Mouse (Mus musculus) thymus, adult 18-20 months (tissue): Measurements from ENCODE around the gene Nup155.
"Not testable (repeated sequence)": the region's sequence is repeated elsewhere in the genome, so short reads cannot be mapped to it uniquely, and the experiment has no call there.

ENCODE experiments used
- DNase-seq, 2 experiments: peaks; one replicate each; pipeline ENCODE4 v3.0.0; 2022; ENCODE audit warnings: mixed read lengths in 2 of 2

Gene Nup155

GRCm38 (mm10) chr15:8108966-8109743 lies at the start of gene Nup155:
Gene Nup155 (plus strand): TSS chr15:8109273.
- DNase-seq = peak; percentile 72 to 77

GRCm38 (mm10) chr15:8065221-8065620 lies 43.9 kb upstream of the Nup155 start:
- no peak for DNase-seq

- not testable (repeated sequence) for DNase-seq
Measured at GRCm38 (mm10) chr15:8073159-8073558, 35.9 kb upstream of the Nup155 start.

GRCm38 (mm10) chr15:8082139-8082538 lies 26.9 kb upstream of the Nup155 start:
- no peak for DNase-seq

DNA sequence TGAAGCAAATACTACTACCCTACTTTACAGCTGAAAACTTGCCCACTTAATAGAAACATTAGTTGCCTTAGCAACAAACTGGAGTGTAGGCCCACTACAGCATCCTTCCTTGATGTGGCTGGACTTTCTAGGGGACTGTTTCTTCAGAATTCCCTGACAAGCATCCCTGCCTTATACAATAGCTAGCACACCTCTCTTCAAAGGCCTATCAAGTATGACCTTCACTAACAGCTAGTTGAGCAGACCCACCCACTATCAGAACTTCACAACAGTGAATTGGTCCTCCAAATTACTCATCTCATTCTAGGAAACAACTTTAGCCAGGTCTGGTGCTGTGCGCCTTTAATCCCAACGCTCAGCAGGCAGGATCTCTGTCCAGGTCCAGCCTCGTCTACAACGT lies 21.8 kb upstream of the Nup155 start:
- DNase-seq = no peak

DNA sequence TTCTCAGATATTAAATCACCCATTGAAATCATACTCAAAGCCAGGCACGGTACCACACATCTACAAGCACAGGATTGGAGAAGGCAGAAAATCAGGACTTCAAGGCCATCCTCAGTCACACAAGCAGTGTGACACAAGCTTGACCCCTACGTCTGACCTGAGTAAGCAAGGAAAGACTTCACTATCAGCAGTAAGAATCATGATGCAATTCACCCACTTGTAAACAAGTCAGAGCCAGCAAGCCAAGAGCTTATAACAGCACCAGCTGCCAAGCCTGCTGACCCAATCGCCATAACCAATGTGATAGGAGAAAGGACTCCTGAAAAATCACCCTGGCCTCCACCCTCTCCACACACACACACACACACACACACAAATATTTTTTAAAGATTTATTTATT lies 20.4 kb upstream of the Nup155 start:
- DNase-seq = no peak

DNA sequence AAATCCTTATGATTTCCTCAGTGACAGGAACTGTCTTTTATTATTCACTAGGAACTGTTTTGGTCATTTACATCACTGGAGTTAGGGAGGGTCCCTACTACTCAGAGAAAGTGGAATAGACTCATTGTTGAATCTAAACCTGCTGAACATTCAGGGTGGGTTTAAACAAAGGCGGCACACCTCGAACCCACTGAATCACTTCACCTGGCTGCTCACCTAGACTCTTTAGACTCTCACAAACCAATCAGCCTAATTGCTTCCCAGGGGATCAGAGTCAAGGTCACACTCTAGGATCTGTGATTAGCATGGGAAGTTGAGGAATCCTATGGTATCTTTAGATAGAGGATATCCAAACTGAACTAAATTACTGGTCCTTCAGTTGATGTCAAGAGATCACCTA lies 18.4 kb upstream of the Nup155 start:
- DNase-seq = no peak

- DNase-seq = not testable (repeated sequence)
Measured at GRCm38 (mm10) chr15:8092668-8093067, 16.4 kb upstream of the Nup155 start.

DNA sequence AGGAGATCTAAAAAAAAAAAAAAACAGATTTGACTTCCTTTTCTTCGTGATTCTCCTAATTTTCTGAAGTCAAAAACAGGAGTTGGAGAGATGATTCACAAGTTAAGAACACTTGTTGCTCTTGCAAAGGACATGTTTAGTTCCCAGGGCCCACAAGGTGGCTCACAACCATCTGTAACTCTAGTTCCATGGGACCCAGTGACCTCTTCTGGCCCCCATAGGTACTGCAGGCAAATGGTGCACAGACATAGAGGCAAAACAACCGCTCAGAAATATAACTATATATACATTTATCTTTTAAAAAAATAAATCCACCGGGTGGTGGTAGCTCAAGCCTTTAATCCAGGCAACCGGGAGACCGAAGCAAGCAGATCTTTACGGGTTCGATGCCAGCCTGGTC lies 11.2 kb upstream of the Nup155 start:
- peak; percentile 33 to 52 for DNase-seq

GRCm38 (mm10) chr15:8098774-8099749 lies 10.0 kb upstream of the Nup155 start, which contains the start of gene Wdr70:
Gene Wdr70 (minus strand): TSS chr15:8099209.
- peak; percentile 79 to 89 for DNase-seq

GRCm38 (mm10) chr15:8101975-8102542 lies 7.0 kb upstream of the Nup155 start:
- DNase-seq = not testable (repeated sequence)

- no peak for DNase-seq
Measured at GRCm38 (mm10) chr15:8108360-8108965, 610 bp upstream of the Nup155 start.

DNA sequence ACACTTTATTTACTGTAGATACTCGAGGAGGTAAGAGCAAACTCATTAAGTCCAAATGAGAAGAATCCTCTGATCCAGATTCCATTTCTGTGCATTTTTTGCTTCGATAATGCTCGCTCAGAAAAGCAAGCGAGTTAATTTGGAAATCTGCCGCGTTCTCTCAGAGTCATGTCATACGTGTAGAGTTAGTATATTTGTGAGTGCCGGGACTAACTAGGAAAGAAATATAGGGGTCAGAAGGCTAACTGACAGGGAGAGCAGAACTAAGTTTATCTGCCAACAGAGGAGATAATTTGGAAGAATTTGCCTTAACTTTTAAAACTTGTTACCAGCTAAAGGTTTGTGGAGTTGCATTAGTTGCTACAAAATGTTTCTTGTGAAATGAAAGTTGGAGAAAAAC lies 709 bp downstream of the Nup155 start:
- DNase-seq = no peak

- DNase-seq = no peak
Measured at GRCm38 (mm10) chr15:8129281-8129680, 20.2 kb downstream of the Nup155 start.

- DNase-seq = no peak
Measured at GRCm38 (mm10) chr15:8131268-8131667, 22.2 kb downstream of the Nup155 start.

- no peak for DNase-seq
Measured at GRCm38 (mm10) chr15:8131761-8132160, 22.7 kb downstream of the Nup155 start.

GRCm38 (mm10) chr15:8135606-8136005 lies 26.5 kb downstream of the Nup155 start:
- no peak for DNase-seq

- DNase-seq = no peak
Measured at GRCm38 (mm10) chr15:8161841-8162240, 52.8 kb downstream of the Nup155 start.

- peak; percentile 83 to 87 for DNase-seq
Measured at GRCm38 (mm10) chr15:8168591-8169265, 59.7 kb downstream of the Nup155 start, which contains the start of gene Cplane1. Gene Cplane1 (plus strand): TSS chr15:8169106.

GRCm38 (mm10) chr15:8169266-8169746 lies 60.2 kb downstream of the Nup155 start:
- no peak for DNase-seq

DNA sequence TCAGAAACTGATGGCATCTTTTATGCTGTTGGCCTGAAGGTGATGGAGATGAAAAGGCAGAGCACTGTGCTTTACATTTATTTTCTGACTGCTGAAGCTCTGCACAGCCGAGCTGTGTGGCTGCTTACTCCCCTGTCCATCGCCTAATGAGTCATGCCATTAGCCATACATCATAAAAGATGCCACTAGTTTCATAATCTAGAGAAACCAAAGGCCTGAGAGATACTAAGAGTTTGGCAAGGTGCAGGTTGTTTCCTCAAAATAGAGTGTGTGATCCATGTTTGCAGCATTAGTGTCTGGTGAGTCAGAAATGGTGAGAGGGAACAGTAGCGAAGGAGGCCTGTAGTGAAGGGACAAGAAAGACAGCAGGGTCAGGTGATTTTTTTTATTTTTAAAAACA lies 80.5 kb downstream of the Nup155 start:
- no peak for DNase-seq

DNA sequence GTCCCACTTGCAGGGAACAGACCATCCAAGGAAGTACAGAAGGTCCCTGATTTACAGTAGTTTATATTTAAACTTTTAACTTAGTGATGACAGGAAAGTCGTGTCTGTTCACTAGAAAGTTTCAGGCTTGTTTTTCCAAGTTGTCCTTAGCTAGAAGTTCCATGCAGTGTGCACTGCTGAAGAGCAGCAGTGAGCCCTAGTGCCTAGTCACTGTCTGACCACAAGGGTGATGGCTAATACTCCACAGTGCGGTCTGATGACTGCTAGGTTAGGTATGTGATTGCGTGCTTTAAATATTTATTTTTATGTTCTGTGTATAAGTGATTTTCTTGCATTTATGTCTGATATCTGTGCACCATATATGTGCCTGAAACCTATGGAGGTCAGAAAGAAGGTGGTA lies 81.4 kb downstream of the Nup155 start:
- no peak for DNase-seq
